Mouse (Mus musculus) midbrain, postnatal 0 days (tissue): ENCODE measurements around the gene Ube4b. TPM values are rescaled to one million over a fixed set of nuclear protein-coding genes. Genes with fewer than 3 reads are reported as not detected.
"Not testable (repeated sequence)": the region's sequence is repeated elsewhere in the genome, so short reads cannot be mapped to it uniquely, and the experiment has no call there.

ENCODE experiments used
- ATAC-seq: fragments of 200-750 bp; cut with Nextera tagmentation; 2 replicates; pipeline ENCODE4 v1.8.0; 2017; ENCODE audit warnings: moderate number of reproducible peaks, mild to moderate bottlenecking, moderate TSS enrichment, moderate library complexity; ENCODE audit not compliant: low FRiP score
- DNase-seq: peaks from one replicate; pipeline ENCODE4 v3.0.0-alpha.2; 2015; ENCODE audit warnings: low spot score
- H3K27ac ChIP-seq: fragments of 300-500 bp; sonication (generic); 2 replicates; pipeline ENCODE4 v1.5.1; 2014; ENCODE audit warnings: low read depth, mild to moderate bottlenecking, low read length, mixed read lengths
- H3K27me3 ChIP-seq: fragments of 300-500 bp; sonication (generic); 2 replicates; pipeline ENCODE4 v1.6.1; 2014; ENCODE audit warnings: low read length, control low read depth, mixed read lengths; ENCODE audit not compliant: insufficient read depth
- H3K36me3 ChIP-seq: fragments of 300-500 bp; sonication (generic); 2 replicates; pipeline ENCODE4 v1.6.1; 2014; ENCODE audit warnings: low read length, control low read depth, mixed read lengths; ENCODE audit not compliant: insufficient read depth
- H3K4me1 ChIP-seq: fragments of 300-500 bp; sonication (generic); 2 replicates; pipeline ENCODE4 v1.6.1; 2014; ENCODE audit warnings: mild to moderate bottlenecking, control low read depth, antibody characterized with exemption, low read length, mixed read lengths; ENCODE audit not compliant: insufficient read depth
- H3K4me2 ChIP-seq: fragments of 300-500 bp; sonication (generic); 2 replicates; pipeline ENCODE4 v1.6.1; 2014; ENCODE audit warnings: low read depth, mild to moderate bottlenecking, low read length, mixed read lengths; ENCODE audit not compliant: poor library complexity, severe bottlenecking
- H3K4me3 ChIP-seq: fragments of 300-500 bp; sonication (generic); 2 replicates; pipeline ENCODE4 v1.5.1; 2014; ENCODE audit warnings: low read depth, mild to moderate bottlenecking, low read length, moderate library complexity
- H3K9ac ChIP-seq: fragments of 300-500 bp; sonication (generic); replicated peaks from 2 replicates; pipeline ENCODE4 v1.6.1; 2014; ENCODE audit warnings: mild to moderate bottlenecking, low read length, moderate library complexity, mixed read lengths; ENCODE audit not compliant: poor library complexity, severe bottlenecking
- H3K9me3 ChIP-seq: fragments of 300-500 bp; sonication (generic); 2 replicates; pipeline ENCODE4 v1.6.1; 2016; ENCODE audit warnings: low read length, control low read depth
- CTCF ChIP-seq: IDR thresholded peaks from 2 replicates; pipeline ENCODE4 v1.5.1; 2016; ENCODE audit warnings: antibody characterized with exemption, mild to moderate bottlenecking
- WGBS: fragments of 180-500 bp; shearing (Covaris S2); extraction: QIAGEN DNeasy Blood & Tissue Kit; methylation state at CpG from one replicate; pipeline ENCODE4 v1.1.7; 2014; 5-methylcytosine and 5-hydroxymethylcytosine counted together
- polyA plus RNA-seq: library from polyadenylated mRNA; unstranded; fragments of >200 nt; fragmentation: Nextera tagmentation; extraction: Ambion mirVana; gene quantifications from 2 replicates; pipeline ENCODE4 v1.2.1, GENCODE M21; 2015
- total RNA-seq: library from RNA; depleted of rRNA; stranded (reverse); fragments of >200 nt; gene quantifications from 2 replicates; pipeline ENCODE4 v1.2.3, GENCODE M21; 2014

Gene Ube4b
- total and polyA plus RNA-seq, 2 experiments from 2014 or later: 51.9 to 94.4 TPM

- TF ChIP-seq CTCF: peak; percentile 98
- WGBS: under 1% methylated on average over 36 of the region's 36 CpGs
- DNase-seq (peak; percentile 97), ATAC-seq (peak; percentile 96)
- peak overlapping the region; percentile 33 for H3K4me3 ChIP-seq
- peak overlapping the region; percentile 65 for H3K9ac ChIP-seq
- H3K27me3 ChIP-seq: no peaks in the 10 kb centered on the region
- H3K9me3 ChIP-seq: no peaks in the 10 kb centered on the region
- no peaks in the 10 kb centered on the region for H3K36me3 ChIP-seq
- H3K4me2 ChIP-seq: peak overlapping the region; percentile 54
- H3K4me1 ChIP-seq: no peaks in the 10 kb centered on the region
- peak overlapping the region; percentile 89 for H3K27ac ChIP-seq
These were observed 18.6 kb upstream of the Ube4b start for GRCm38 (mm10) chr4:149444964-149445701.

DNA sequence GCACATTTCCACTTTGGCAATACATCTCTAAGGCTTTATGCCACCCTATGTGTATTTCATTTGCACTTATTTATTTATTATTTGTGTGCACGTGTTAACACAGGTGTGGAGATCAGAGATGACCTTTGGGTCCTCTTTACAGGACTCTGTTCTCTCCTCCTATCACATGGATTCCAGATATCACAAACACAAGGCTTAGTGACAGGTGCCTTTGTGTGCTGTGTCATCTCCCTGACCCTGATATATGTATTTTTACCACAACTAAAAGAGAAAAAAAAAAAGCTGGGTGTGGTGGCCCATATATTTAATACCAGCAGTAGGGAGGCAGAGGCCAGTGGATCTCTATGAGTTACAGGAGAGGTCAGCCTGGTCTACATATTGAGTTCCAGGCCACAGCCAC lies 17.9 kb upstream of the Ube4b start:
- Histone ChIP-seq H3K4me1 (no peaks in the 10 kb centered on the region), H3K27ac (peak overlapping the region; percentile 89), H3K36me3 (no peaks in the 10 kb centered on the region), H3K4me2 (peak overlapping the region; percentile 54), H3K9ac (no peak overlapping the region), H3K4me3 (peak overlapping the region; percentile 33; the same call in 1 of the 2 replicates), H3K27me3 (no peaks in the 10 kb centered on the region), H3K9me3 (no peaks in the 10 kb centered on the region)
- ATAC-seq: no peak
- no peak for TF ChIP-seq CTCF
- DNase-seq: no peak
- 70% methylated on average over 1 of the region's 1 CpGs for WGBS

- no peaks in the 10 kb centered on the region for H3K4me1 ChIP-seq
- no peaks in the 10 kb centered on the region for H3K27me3 ChIP-seq
- no peak for DNase-seq
- H3K36me3 ChIP-seq: no peaks in the 10 kb centered on the region
- no peak for ATAC-seq
- H3K9me3 ChIP-seq: no peaks in the 10 kb centered on the region
- H3K27ac ChIP-seq: no peak overlapping the region
- no peak overlapping the region for H3K4me2 ChIP-seq
- 58% methylated on average over 3 of the region's 3 CpGs for whole genome bisulfite sequencing
- H3K4me3 ChIP-seq: no peak overlapping the region
- TF ChIP-seq CTCF: no peak
- H3K9ac ChIP-seq: no peak overlapping the region
These were observed 15.9 kb upstream of the Ube4b start for GRCm38 (mm10) chr4:149442436-149442835.

GRCm38 (mm10) chr4:149440576-149440975 lies 14.0 kb upstream of the Ube4b start:
- Histone ChIP-seq H3K9me3 (no peaks in the 10 kb centered on the region), H3K27me3 (no peaks in the 10 kb centered on the region), H3K27ac (no peak overlapping the region), H3K9ac (no peak overlapping the region), H3K36me3 (no peaks in the 10 kb centered on the region), H3K4me1 (no peaks in the 10 kb centered on the region), H3K4me3 (no peak overlapping the region), H3K4me2 (no peak overlapping the region)
- WGBS: 74% methylated on average over 8 of the region's 8 CpGs
- TF ChIP-seq CTCF: no peak
- DNase-seq (no peak), ATAC-seq (no peak)

DNA sequence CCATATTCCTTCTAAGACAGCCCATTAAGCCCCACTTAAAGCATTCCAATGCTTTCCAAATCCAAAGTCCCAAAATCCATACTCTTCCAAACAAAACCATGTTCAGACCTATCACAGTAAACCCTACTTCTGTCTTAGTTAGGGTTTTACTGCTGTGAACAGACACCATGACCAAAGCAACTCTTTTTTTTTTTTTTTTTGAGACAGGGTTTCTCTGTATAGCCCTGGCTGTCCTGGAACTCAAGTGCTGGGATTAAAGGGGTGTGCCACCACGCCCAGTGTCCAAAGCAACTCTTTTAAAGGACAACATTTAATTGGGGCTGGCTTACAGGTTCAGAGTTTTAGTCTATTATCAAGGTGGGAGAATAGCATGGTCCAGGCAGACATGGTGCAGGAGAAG lies 5.3 kb upstream of the Ube4b start:
- H3K4me3 ChIP-seq: not testable (repeated sequence)
- 58% methylated on average over 1 of the region's 1 CpGs for WGBS

DNA sequence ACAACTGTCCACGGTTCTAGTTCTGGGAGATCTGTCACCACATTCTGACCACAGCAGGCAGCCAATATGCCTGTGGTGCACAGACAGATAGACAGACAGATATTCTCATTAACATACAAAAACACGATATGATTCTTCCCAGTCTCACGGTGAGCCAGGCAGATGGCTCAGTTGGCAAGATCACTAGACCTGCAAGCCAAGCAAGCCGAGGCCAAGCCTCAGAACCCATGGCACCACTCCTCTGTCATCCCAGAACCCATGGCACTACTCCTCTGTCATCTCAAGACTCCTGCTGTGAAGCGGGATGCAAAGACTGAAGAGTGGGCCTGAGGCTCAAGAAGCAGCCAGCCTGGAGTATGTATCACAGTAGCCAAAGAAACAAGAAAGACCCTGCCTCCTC lies 3.0 kb upstream of the Ube4b start:
- 77% methylated on average over 5 of the region's 5 CpGs for WGBS
- Histone ChIP-seq H3K4me2 (no peak overlapping the region), H3K4me1 (no peaks in the 10 kb centered on the region), H3K4me3 (no peak overlapping the region), H3K9ac (no peak overlapping the region), H3K27ac (no peak overlapping the region), H3K36me3 (no peaks in the 10 kb centered on the region), H3K9me3 (no peaks in the 10 kb centered on the region), H3K27me3 (no peaks in the 10 kb centered on the region)
- TF ChIP-seq CTCF: no peak
- DNase-seq (no peak), ATAC-seq (no peak)

More for the DNA sequence above, 5.3 kb upstream of the Ube4b start:
- not testable (repeated sequence) for H3K4me1 ChIP-seq, ATAC-seq, H3K27ac ChIP-seq, H3K9ac ChIP-seq, H3K27me3 ChIP-seq, H3K4me2 ChIP-seq, DNase-seq, H3K36me3 ChIP-seq, H3K9me3 ChIP-seq
